Mouse (Mus musculus): ENCODE data around the gene Prg2. TPM values are rescaled to one million over a fixed set of nuclear protein-coding genes. Genes with fewer than 3 reads are reported as not detected.
A peak's percentile ranks its signal among the peaks of the same experiment; 100 is the strongest.

Prg2 gene
- polyA plus RNA-seq (2021), result not detected

GRCm38 (mm10) chr2:84980188-84980587 is at the start of gene Prg2:
Gene Prg2, plus strand, starts transcription at chr2:84980461.
- ChIA-PET POLR2A (no interaction called here), CTCF (no interaction called here)
- ATAC-seq (no peak), DNase-seq (ENCODE audit: low read depth, low spot score) (no peak)
- H3K27me3 ChIP-seq, result peaks cover 11% of the 10 kb centered on the region
- TF ChIP-seq CTCF (IDR thresholded peaks at IDR 0.05), result no peak
- in situ Hi-C loops (cut with MboI; ENCODE audit: low pct_unique_long_range_greater_than_20kb), result no loop called here

- in situ Hi-C loops (cut with MboI; ENCODE audit: low pct_unique_long_range_greater_than_20kb), result no loop called here
- DNase-seq (ENCODE audit: low read depth, low spot score) (no peak), ATAC-seq (no peak)
- ChIA-PET POLR2A (no interaction called here), CTCF (no interaction called here)
- peaks cover 13% of the 10 kb centered on the region for H3K27me3 ChIP-seq
- no peak for TF ChIP-seq CTCF (IDR thresholded peaks at IDR 0.05)
These were observed 46.1 kb upstream of the Prg2 start for GRCm38 (mm10) chr2:84933992-84934648.

GRCm38 (mm10) chr2:84934649-84935007 is 45.6 kb upstream of the Prg2 start:
- ChIA-PET POLR2A (interaction anchor here (0.7 kb wide), 1 partner anchor 91 kb away, joined by 4 read pairs; no protein-coding TSS in a partner anchor), CTCF (no interaction called here)
- ATAC-seq, result no peak
- no peak for TF ChIP-seq CTCF (IDR thresholded peaks at IDR 0.05)
- in situ Hi-C loops (cut with MboI; ENCODE audit: low pct_unique_long_range_greater_than_20kb), result no loop called here
- DNase-seq (ENCODE audit: low read depth, low spot score), result no peak
- H3K27me3 ChIP-seq, result peaks cover 13% of the 10 kb centered on the region

GRCm38 (mm10) chr2:84935065-84935464 is 45.2 kb upstream of the Prg2 start:
- ChIA-PET CTCF (no interaction called here), POLR2A (interaction anchor here (0.7 kb wide), 1 partner anchor 90 kb away, joined by 4 read pairs; no protein-coding TSS in a partner anchor)
- H3K27me3 ChIP-seq, result peaks cover 13% of the 10 kb centered on the region
- in situ Hi-C loops (cut with MboI; ENCODE audit: low pct_unique_long_range_greater_than_20kb), result no loop called here
- no peak for ATAC-seq
- TF ChIP-seq CTCF (IDR thresholded peaks at IDR 0.05), result no peak
- DNase-seq (ENCODE audit: low read depth, low spot score), result no peak

- in situ Hi-C loops (cut with MboI; ENCODE audit: low pct_unique_long_range_greater_than_20kb), result no loop called here
- ChIA-PET POLR2A (no interaction called here), CTCF (no interaction called here)
- ATAC-seq (peak; percentile 39), DNase-seq (ENCODE audit: low read depth, low spot score) (no peak)
- TF ChIP-seq CTCF (IDR thresholded peaks at IDR 0.05), result no peak
- peaks cover 13% of the 10 kb centered on the region for H3K27me3 ChIP-seq
These were observed 43.5 kb upstream of the Prg2 start, which contains the start of gene Slc43a3 for GRCm38 (mm10) chr2:84936474-84937429. Gene Slc43a3, plus strand, starts transcription at chr2:84936579.

- ChIA-PET POLR2A (no interaction called here), CTCF (no interaction called here)
- no peak for ATAC-seq
- peaks cover 7% of the 10 kb centered on the region for H3K27me3 ChIP-seq
- no peak for DNase-seq (ENCODE audit: low read depth, low spot score)
- TF ChIP-seq CTCF (IDR thresholded peaks at IDR 0.05), result no peak
- in situ Hi-C loops (cut with MboI; ENCODE audit: low pct_unique_long_range_greater_than_20kb), result no loop called here
These were observed 42.6 kb upstream of the Prg2 start for GRCm38 (mm10) chr2:84937491-84938150.

- CTCF ChIA-PET, result no interaction called here
- peaks cover 7% of the 10 kb centered on the region for H3K27me3 ChIP-seq
- no peak for ATAC-seq
- DNase-seq (ENCODE audit: low read depth, low spot score), result no peak
- no peak for TF ChIP-seq CTCF (IDR thresholded peaks at IDR 0.05)
- in situ Hi-C loops (cut with MboI; ENCODE audit: low pct_unique_long_range_greater_than_20kb), result no loop called here
- POLR2A ChIA-PET, result no interaction called here
These were observed 41.9 kb upstream of the Prg2 start for GRCm38 (mm10) chr2:84938249-84938946.

GRCm38 (mm10) chr2:84939306-84939705 is 41.0 kb upstream of the Prg2 start:
- H3K27me3 ChIP-seq, result peaks cover 6% of the 10 kb centered on the region
- ChIA-PET CTCF (no interaction called here), POLR2A (no interaction called here)
- no peak for TF ChIP-seq CTCF (IDR thresholded peaks at IDR 0.05)
- in situ Hi-C loops (cut with MboI; ENCODE audit: low pct_unique_long_range_greater_than_20kb), result no loop called here
- DNase-seq (ENCODE audit: low read depth, low spot score) (no peak), ATAC-seq (no peak)

- in situ Hi-C loops (cut with MboI; ENCODE audit: low pct_unique_long_range_greater_than_20kb), result no loop called here
- ATAC-seq, result no peak
- no peak for DNase-seq (ENCODE audit: low read depth, low spot score)
- CTCF ChIA-PET, result no interaction called here
- POLR2A ChIA-PET, result no interaction called here
- TF ChIP-seq CTCF (IDR thresholded peaks at IDR 0.05), result no peak
- peaks cover 2% of the 10 kb centered on the region for H3K27me3 ChIP-seq
These were observed 40.5 kb upstream of the Prg2 start for GRCm38 (mm10) chr2:84939711-84940110.

GRCm38 (mm10) chr2:84941332-84941731 is 38.9 kb upstream of the Prg2 start:
- no peak for TF ChIP-seq CTCF (IDR thresholded peaks at IDR 0.05)
- ChIA-PET CTCF (interaction anchor here (1.0 to 1.1 kb wide), 2 partner anchors 10 to 15 kb away, joined by 3 read pairs; no protein-coding TSS in a partner anchor), POLR2A (no interaction called here)
- DNase-seq (ENCODE audit: low read depth, low spot score) (no peak), ATAC-seq (no peak)
- in situ Hi-C loops (cut with MboI; ENCODE audit: low pct_unique_long_range_greater_than_20kb), result no loop called here
- no peaks in the 10 kb centered on the region for H3K27me3 ChIP-seq
